Mouse (Mus musculus): ENCODE measurements around the gene Hax1.

Hax1 gene

GRCm38 (mm10) chr3:89961436-89961835 is 37.1 kb downstream of the Hax1 start:
- peak; percentile 5 for DNase-seq

- DNase-seq, result peak; percentile 95
These were observed 38.1 kb downstream of the Hax1 start for GRCm38 (mm10) chr3:89960469-89960868.

GRCm38 (mm10) chr3:89959435-89959834 is 39.1 kb downstream of the Hax1 start:
- no peak for DNase-seq

GRCm38 (mm10) chr3:89957880-89958279 is 40.7 kb downstream of the Hax1 start:
- no peak for DNase-seq

GRCm38 (mm10) chr3:89956177-89956971 is 42.2 kb downstream of the Hax1 start:
- no peak for DNase-seq

GRCm38 (mm10) chr3:89953420-89953819 is 45.2 kb downstream of the Hax1 start:
- DNase-seq, result peak; percentile 86

- no peak for DNase-seq
These were observed 49.9 kb downstream of the Hax1 start for GRCm38 (mm10) chr3:89948655-89949054.

- DNase-seq, result no peak
These were observed 50.6 kb downstream of the Hax1 start for GRCm38 (mm10) chr3:89948021-89948420.
